Mouse (Mus musculus): ENCODE measurements around the gene Vsig10.
"Not testable (repeated sequence)": the region's sequence is repeated elsewhere in the genome, so short reads cannot be mapped to it uniquely, and the experiment has no call there.

Gene Vsig10

DNA sequence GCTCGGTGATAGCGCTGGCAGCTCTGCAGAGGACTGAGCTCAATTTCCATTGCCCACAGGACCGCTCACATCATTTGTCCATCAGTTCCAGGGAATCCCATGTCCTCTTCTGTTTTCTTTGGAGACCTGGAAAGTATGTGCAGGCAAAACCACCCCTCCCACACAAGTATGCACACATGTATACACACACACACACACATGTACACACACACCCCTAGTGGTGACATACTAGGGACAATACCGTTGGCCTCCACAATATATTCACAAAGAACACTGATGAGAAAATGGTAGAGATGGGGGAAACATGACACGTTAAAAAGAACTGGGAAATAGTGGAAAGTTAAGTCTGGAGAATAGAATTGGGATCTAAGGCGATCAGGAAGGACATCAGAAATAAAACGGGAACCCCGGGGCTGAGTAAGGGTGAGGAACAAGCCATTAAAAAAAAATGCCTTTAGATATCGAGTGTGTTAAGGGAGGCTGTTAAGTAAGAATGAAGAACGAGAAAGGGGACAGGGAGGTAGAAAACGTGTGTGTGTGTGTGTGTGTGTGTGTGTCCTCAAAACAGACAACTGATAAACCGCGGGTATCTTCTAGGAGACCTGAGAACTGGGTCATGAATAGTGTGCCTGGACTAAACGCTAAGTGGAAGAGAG, 36.9 kb downstream of the Vsig10 start:
- DNase-seq (ENCODE audit: low read depth): no peak

DNA sequence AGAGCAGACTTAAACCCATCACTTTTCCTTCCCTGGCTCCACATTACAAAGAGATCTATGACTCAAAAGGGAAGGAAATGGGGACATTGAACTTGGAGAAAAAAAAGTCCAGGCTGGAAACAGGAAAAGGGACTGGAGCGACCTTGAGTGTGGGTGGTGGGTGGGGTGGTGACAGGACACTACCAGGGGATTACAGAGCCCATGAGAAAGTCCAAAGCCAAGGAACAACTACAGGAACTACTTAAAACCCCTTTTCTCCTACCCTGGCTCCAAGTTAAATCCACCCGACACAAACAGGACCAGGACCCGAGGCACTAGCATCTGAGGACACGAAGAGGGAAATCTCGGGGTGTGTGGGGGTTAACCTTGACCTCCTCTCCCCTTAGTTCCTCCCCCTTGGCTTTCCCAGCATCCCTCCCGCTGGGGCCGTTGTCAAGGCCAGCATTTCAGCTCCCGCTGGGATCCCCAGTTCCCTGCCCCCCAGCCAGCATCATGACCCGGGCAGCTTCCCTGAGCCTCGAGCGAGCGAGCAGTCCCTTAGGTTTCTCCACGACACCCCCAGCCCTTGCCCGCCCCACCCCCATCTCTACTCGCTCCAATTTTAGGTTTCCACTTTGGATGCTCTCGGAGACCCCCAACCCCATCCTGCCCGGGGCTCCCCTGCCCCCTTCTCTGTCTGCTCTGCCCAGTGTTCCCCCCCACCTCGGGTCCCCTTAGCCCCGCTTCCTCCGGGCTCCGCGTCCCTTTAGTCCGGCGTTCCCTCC, 37.7 kb downstream of the Vsig10 start:
- peak; percentile 63 for DNase-seq (ENCODE audit: low read depth)

DNA sequence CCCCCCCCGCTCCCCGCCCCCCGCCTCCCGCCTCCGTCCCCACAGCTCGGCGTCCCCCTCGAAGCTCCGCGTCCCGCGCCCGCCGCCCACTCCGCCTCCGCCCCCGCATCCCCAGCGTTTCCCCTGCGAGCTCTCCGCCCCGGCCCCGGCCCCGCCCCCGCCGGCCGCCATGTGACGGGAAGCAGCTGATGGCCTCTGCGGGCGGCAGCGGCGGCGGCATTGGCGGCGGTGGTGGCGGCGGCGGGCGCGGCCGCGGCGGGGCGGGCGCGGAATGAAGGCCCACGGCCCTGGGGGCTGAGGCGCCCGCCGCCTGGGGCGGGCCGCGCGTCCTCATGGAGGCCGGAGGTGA, 38.2 kb downstream of the Vsig10 start, which contains the start of gene Wsb2:
TSS of gene Wsb2 (plus strand) at position 176 of the 349 bp plus-strand sequence.
- DNase-seq (ENCODE audit: low read depth): peak; percentile 82

DNA sequence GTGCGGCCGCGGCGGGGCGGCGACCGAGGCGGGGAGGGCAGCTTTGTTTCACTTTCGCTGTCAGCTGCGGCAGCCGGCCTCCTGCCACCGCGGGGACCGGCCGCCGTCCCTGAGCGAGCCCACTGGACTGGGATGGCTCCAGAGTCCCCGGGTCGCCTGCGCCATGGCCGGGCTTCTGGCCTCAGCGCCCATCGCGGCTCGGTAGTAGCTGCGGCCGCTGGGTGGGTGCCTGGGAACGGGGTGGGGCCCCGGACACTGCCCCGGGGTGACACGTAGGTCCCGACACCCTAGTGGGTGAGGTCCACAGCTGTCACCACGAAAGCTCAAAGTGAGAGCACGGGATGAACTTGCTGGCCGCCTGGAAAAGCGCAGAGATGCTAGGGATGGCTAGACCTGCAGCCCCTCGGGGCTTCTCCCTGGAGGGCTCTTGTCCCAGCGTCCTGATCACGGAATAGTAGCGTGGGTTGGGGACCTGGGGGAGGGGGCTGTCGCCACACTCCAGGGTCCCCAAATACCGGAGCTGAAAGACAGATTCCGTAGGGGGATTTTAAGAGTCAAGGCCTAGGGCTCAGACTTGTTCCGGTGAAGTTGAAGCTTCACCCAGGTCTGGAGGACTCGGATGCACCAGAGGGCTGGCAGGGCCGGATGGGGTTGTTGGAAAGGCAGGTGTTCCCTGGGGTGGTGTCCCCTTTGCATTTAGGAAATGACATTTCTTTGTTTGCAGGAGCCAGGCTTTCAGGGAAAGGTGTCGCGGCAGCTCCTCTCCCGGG, 38.8 kb downstream of the Vsig10 start:
- DNase-seq (ENCODE audit: low read depth): peak; percentile 28

DNA sequence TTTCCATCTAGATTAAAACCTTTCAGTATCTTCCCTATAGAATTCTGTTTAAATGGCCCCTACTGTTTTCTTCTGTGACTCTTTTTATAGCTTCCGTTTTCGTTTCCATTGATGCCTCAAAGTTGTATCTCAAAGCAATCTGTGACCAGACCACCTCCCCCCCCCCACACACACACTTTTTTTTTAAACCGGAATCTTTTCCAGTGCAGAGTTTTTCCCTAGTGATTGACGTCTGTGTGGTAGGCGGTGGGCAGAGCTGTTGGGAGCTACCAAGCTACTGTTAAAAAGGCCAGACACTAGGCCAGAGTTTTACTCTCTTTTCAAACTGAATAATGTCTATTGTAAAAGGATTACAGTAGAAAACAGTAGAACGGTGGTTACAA, 39.4 kb downstream of the Vsig10 start:
- peak; percentile 33 for DNase-seq (ENCODE audit: low read depth)

DNA sequence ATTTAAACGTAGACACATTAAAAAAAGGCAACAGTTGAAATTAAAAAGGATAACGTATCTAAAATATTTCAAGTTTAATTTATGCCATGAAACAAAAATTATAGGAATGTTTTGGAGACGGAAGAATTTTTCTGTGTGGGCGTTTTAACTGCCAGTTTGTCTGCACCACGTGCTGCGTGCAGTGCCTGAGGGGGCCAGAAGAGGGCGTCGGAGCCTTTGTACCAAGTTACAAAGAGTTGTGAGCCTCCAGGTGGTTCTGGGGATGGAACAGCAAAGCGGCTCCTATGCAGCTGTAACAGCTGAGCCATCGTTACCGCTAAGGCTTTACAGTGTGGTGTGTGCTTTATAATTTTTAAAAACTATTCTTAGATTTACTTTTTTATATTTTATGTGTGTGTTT, 39.8 kb downstream of the Vsig10 start:
- DNase-seq (ENCODE audit: low read depth): peak; percentile 80

DNA sequence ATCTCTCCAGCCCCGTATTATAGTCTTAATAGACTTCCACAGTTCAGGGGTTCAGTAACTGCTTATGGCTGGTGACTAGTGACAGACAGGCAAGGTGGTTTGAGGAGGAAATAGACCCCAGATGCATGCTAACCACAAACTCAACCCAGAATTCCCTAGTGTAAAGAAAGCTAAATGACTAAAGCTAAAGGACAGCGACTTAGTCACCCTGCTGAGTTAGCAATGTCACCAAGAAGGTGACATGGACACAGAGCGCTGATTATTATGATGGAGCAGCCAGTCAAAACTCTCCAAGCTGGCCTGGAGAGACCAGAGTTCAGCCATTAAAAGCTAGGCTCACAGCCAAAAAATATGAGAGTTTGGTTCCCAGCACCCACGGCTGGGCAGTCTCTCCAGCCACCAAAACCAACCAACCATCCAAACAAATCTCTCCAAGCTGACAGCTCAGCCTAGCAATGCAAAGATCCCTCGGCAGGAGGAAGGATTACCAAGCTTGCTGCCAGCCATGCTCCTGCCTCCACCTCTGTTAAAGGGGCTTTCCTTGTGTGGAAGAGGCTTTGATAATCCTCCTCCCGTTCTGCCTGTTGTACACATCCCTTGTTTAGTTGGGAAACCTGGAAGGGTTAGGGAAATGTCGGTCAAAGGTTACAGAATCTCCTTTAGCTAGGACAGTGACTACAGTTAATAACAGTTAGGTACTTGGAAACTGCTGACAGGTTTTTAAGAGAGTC, 40.8 kb downstream of the Vsig10 start:
- DNase-seq (ENCODE audit: low read depth): peak; percentile 28

DNA sequence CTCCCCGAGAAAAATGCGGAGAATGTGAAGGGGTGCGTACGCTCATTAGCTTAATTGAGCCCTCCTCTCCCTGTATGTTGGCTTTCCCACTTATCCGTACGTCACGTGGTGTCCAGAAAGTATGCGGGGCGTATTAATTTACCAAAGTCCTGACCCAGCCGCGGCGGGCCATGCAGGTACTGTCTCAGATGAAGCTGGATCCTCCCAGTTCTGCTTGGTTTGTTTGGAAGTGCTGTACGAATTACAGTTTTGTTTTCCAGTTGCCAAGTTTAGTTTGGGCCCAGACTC, 41.3 kb downstream of the Vsig10 start:
- DNase-seq (ENCODE audit: low read depth): no peak

DNA sequence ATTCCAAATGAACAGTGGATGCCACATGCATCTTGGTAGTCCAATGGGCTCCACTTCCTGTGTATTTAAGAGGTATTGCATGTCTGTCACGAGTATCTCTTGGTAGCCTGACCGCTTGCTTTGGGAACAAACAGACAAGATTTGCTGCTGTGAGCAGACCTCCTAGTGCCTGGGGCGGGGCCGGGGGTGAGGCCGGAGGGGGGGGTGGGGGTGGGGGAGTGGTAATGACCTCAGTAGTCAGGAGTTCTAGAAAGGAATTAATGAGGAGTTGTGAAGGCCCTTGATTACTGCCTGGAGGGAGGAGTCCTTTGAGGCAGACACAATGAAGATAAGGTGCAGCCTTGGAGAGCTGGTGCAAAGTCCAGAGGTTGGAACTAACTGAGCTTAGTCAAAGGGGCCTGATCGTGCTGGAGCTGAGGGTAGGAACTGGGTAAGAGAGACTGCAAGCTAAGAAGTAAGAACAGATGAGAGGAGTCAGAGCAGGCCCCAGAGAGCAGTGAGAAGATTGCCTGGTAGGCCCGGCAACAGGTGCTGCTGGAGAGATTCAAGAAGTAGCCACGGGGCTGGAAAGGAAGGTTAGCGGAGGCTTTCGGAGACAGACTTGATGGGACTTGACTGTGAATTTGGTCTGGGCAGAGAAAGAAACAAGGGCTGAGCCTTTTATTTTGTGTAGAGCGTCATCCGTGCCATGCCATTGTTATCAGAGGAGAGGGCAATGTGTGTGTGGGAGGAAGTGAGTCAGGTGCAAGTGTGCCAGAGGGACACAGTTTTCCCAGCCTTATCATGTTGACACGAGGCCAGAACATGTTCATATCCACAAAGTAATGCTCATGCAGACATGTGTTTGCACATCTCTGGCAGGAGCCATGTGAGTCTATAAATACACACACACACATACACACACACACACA, 42.0 kb downstream of the Vsig10 start:
- DNase-seq (ENCODE audit: low read depth): no peak

DNA sequence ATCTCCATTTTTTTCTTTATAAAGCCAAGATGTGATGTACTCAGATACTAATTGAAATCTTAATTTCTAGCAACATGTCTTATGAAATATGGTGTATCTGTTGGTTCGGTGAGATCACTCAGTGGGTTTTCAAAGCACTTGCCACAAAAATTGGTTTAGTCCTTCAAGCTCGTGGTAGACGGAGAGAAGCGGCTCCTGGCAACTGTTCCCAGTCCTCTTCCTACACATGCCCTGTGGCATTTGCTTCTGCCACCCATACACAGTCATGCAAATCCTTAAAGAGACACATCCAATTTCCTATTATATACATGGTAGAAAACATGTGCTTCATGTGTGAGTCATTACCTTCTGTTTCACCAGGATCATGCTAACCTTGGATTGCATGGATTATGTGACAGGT, 42.7 kb downstream of the Vsig10 start:
- no peak for DNase-seq (ENCODE audit: low read depth)

DNA sequence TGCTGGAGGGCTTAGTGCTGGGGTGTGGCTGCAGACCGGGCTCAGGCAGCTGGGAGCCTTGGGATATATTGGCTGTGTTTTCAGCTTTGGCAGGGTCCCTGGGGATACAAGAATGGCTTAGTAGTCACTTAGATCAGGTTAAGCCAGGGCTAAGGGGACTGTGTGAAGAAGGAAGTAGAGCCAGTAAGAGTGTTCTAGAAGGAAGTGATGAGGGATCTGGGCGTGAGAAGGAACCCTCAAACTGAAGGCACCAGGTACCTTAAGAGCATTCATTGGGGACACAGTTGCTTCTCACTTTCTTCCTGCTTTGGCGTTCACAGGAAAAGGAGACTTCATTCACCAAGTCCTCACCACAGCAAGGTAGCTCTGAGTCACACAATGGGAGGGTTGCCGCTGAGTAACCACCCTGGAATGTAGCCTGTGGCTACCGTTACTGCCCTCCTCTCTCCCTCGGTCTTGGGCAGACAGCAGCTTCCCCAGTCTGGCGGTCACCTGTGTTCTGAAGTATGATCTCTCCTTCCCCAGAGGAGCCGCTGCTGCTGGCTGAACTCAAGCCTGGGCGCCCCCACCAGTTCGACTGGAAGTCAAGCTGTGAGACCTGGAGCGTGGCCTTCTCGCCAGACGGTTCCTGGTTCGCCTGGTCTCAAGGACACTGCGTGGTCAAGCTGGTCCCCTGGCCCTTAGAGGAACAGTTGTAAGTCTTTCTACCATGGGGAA, 44.3 kb downstream of the Vsig10 start:
- DNase-seq (ENCODE audit: low read depth): peak; percentile 83

DNA sequence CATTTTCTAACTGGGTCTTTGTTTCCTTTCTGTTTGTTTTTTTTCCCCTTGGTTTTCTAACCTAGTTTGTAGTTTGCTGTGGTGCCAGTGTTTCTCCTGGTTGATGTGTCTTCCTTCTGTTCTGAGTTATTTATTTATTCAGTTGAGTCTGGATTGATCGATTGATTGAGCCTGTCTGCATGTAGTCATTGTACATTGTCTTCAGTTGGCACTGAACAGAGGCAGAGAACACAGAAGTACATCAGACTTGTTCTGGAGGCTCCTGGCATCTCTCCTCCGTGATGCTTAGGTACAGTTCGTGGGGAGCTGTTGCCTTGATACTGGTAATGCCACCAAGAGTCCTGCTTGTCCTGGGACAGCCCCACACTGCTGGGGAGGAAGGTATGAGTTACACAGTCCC, 45.9 kb downstream of the Vsig10 start:
- DNase-seq (ENCODE audit: low read depth): no peak

DNA sequence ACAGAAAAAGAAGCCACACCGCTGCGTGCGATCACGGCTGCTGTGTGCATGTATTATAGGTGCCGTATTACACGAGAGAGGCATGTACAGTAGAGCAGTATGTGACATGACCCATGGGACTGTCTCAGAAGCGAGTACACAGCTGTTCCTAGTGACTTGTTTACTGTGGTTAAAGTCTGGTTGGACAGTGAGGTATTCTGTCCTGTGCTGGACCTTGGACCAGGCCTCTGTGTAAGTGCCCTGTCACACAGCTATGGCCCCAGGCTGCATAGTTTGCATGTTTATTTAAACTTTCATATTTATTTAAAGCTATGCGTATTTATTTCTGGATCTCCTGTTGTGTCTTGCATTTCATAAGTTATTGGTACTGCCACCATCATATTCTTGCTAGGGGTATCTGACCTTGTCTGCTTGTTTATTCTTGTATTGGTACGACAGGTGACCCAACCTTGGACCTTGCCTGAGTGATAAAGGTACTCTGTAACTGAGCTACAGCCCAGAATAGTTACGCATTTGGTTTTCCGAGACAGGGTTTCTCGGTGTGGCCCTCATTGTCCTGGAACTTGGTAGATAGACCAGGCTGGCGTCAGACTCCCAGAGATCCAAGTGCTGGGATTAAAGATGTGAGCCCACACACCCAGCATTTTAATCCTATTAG, 47.1 kb downstream of the Vsig10 start:
- no peak for DNase-seq (ENCODE audit: low read depth)

DNA sequence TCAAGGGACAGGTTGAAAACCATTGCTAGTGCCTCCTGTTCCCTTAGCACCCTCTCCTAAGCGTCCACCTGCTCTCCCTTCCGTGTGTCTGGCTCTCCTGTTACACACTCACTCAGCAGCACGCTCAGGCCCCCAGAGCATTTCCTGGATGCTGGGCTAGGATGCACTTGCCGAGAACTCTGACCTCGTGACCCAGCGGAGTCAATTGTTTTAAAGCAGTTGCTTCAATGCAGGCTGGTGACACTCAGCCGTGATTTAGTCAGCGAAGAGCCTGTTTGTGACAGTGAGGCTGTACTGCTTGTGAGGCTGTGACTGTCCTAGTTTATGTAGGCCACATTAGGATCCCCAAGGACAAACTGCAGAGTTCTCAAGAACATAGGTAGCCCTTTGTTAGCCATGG, 48.3 kb downstream of the Vsig10 start:
- DNase-seq (ENCODE audit: low read depth): no peak

DNA sequence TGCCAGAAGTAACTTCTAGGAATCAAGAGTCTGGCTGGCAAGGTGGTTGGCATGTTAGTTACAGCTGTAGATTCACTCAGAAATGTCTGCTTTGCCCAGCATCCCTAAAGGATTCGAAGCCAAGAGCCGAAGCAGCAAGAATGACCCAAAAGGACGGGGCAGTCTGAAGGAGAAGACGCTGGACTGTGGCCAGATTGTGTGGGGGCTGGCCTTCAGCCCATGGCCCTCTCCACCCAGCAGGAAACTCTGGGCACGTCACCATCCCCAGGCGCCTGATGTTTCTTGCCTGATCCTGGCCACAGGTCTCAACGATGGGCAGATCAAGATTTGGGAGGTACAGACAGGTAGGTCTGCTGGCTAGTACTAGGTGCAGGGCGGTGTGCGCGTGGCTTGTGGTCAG, 51.7 kb downstream of the Vsig10 start:
- no peak for DNase-seq (ENCODE audit: low read depth)

DNA sequence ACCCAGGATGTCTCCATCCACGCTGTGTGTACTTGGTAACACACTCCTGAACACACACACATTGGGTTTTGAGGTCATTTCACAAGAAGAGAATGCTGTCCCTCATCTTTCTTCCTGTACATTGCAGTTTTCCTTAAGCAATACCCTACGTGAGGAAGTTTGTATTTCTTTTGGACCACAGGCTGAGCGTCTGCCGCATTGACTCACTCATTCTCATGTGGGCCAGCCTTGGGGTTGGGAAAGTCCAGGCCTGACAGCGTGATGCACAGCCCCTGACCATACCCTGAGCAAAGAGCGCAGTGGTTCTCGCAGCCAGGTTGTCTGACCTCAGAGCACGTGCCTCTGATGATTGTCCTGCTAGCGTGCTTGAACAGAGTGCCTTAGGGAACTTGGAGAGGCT, 54.5 kb downstream of the Vsig10 start:
- DNase-seq (ENCODE audit: low read depth): no peak

DNA sequence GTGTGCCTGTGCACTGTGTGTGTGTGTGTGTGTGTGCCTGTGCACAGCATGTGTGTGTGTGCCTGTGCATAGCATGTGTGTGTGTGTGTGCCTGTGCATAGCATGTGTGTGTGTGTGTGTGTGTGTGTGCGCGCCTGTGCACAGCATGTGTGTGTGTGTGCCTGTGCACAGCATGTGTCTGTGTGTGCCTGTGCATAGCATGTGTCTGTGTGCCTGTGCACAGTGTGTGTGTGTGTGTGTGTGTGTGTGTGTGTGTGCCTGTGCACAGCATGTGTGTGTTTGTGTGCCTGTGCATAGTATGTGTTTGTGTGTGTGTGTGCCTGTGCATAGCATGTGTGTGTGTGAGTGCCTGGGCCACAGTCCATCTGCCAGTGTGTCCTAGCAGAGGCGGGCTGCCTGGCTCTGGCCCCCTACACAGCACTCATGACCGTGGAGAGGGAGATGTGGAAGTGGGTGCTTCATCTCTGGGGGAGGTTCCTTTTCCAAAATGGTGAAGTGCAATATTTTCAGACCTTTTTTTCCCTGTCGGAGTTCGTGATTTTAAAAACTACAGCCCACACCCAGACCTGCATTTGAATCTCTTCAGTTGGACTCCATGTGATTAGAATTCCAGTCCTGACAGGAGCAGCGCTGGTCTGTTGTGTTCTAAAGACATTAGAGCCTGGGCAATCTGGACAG, 55.6 kb downstream of the Vsig10 start:
- DNase-seq (ENCODE audit: low read depth): no peak

DNA sequence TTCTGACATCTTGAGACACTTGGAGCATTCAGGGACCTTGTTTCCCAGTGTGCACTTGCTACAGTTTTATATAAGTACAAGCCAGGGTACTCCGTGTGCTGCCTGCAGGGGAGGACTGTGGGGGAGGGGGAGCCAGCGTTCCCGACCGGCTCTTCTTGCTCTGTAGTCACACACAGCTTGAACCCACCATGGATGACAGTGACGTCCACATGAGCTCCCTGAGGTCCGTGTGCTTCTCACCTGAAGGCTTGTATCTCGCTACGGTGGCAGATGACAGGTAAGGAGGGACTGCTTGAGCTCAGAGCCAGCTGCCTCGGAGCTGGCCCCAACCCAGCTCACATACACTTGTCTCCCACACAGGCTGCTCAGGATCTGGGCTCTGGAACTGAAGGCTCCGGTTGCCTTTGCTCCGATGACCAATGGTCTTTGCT, 57.5 kb downstream of the Vsig10 start:
- no peak for DNase-seq (ENCODE audit: low read depth)

DNA sequence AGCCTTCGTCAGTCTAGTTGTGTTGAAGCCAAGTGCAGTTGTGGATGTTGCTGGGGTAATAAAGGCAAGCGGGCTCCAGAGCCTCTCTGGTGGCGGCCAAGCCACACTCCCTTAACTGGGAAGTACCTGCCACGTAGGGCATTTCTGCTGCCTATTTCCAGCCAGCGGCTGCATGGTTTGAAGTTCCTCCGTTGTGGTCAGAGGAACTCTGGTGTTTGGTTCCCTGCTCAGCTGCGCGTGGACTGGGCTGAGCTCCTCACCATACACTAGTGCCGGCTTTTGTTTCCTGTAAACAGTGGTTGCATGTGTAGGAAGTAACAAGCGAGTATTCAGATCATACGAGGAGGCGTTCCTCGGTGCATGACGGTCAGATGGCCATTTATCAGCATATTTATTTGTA, 58.8 kb downstream of the Vsig10 start:
- DNase-seq (ENCODE audit: low read depth): not testable (repeated sequence)

DNA sequence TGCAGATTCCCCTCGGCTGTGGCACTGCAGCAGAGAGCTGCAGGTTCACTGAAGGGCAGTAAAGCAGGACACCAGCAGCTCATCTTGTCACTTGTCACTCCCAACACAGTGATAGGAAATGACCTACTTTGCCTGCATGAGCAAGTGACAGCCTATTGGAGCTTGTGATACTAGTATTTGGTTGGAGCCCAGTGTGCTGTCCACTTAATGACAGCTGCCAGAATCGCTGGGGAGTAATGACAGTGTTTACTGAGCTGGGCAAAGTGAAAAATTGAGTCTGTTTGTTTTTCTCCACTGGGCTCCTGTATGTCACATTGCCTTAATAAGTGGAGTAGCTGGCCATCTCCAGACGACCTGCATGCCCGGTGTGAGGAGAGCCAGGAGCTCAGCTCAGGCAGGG, 61.3 kb downstream of the Vsig10 start:
- DNase-seq (ENCODE audit: low read depth): no peak

Measured in NIH3T3 (cell line).